Mouse (Mus musculus) testis, adult 2 months (tissue): Measurements from ENCODE around the gene Gm45521.

ENCODE experiments used
- CTCF ChIP-seq: fragments of 200-500 bp; IDR thresholded peaks from 2 replicates; pipeline ENCODE4 v1.5.1; 2012; ENCODE audit warnings: low read depth, mild to moderate bottlenecking, inconsistent platforms, low read length, moderate library complexity; ENCODE audit not compliant: control insufficient read depth, insufficient read depth, insufficient replicate concordance
- POLR2A ChIP-seq: fragments of 200-500 bp; IDR thresholded peaks from 2 replicates; pipeline ENCODE4 v1.6.1; 2012; ENCODE audit warnings: low read depth, mild to moderate bottlenecking, inconsistent platforms, low read length, moderate library complexity; ENCODE audit not compliant: control insufficient read depth

DNA sequence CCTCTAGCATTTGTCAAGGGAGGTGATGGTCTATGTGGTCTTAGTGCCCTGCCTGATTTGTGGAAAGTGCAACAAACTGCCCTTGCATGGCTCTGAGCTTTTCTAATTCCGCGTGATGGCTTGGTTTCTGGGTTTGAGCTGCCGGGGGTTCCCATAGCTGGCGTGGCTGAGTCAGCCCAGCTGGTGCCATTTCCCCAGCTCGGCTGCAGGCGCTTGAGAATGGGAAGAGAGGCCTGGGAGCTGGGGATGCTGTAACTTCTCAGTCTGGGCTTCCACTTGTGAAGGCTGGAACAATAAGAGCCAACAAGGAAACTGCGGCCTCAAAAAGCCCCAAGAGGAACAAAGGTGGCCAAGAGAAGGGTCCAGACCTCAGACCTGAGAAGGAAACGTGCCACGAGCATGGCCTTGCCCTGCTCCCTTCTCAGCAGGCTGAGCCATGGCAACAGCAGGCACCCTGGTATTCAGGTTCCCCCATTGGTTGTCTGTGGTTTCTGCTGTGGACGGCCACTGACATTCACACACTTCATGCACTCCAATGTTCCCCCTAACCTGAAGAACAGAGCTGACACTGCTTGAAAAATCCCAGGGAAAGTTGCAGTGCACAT lies 14.9 kb downstream of the Gm45521 start:
- TF ChIP-seq POLR2A (no peak), CTCF (no peak)
